Mouse (Mus musculus) pancreas, adult 10 weeks (tissue): Measurements from ENCODE around the gene Gm3532. TPM values are rescaled to one million over a fixed set of nuclear protein-coding genes. Genes with fewer than 3 reads are reported as not detected.

Source experiments
- polyA plus RNA-seq: library from polyadenylated mRNA; stranded (reverse); fragments of 350-450 nt; fragmentation: Illumina TruSeq; extraction: RNeasy Lipid Tissue Mini Kit (QIAGEN cat#74804); gene quantifications from one replicate; pipeline ENCODE4 v1.2.3, GENCODE M21; 2015; ENCODE audit warnings: low read depth, low replicate concordance; ENCODE audit not compliant: insufficient read depth

Gm3532 gene
- polyA plus RNA-seq, result not detected

GRCm38 (mm10) chr14:5538196-5538595, at the start of gene Gm3532:
TSS of gene Gm3532 (plus strand) at chr14:5538496.

DNA sequence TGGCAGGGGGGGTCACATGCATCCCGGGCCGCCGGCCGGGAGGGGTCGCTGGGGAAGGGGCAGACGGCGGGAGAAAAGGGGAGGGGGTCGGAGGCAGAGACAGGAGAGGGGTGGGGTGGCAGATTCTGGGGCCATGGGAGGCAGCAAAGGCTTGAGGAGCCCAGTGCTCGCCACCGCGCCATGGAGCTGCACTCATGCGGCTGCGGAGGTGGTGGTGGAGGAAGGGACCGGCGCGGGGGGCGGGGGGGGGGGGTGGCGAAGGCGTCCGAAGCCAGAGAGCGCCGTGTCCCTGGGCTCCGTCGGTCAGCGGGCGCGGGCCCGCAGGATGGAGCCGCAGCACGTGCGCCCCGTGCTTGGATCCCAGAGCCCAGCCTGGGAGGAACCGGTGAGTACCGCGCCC, 36.9 kb upstream of the Gm3532 start, which contains the start of gene Gm3488:
Gene Gm3488, plus strand, starts transcription at position 301 of the 400 bp plus-strand sequence.

Other genes with a start within 250 kb of the Gm3532 start
- gene Gm3542, start 203.6 kb upstream of the Gm3532 start, polyA plus RNA-seq, result not detected
- gene Gm3500, start 149.4 kb upstream of the Gm3532 start, polyA plus RNA-seq, result not detected
- not detected for gene Gm3194, start 83.0 kb upstream of the Gm3532 start, polyA plus RNA-seq
- not detected for gene Gm8246, start 60.7 kb upstream of the Gm3532 start, polyA plus RNA-seq
- not detected for gene Gm3187, start 54.3 kb upstream of the Gm3532 start, polyA plus RNA-seq
- gene Gm3488, start 36.8 kb upstream of the Gm3532 start, polyA plus RNA-seq, result not detected
- not detected for gene Gm8265, start 94.5 kb downstream of the Gm3532 start, polyA plus RNA-seq
- gene Gm9603, start 149.0 kb downstream of the Gm3532 start, polyA plus RNA-seq, result not detected
- not detected for gene Gm3373, start 203.1 kb downstream of the Gm3532 start, polyA plus RNA-seq